Mouse (Mus musculus) hindbrain, embryonic 15.5 days (tissue): ENCODE results near the gene Hsf3. TPM values are rescaled to one million over a fixed set of nuclear protein-coding genes. Genes with fewer than 3 reads are reported as not detected.
"Not testable (repeated sequence)": the region's sequence is repeated elsewhere in the genome, so short reads cannot be mapped to it uniquely, and the experiment has no call there.

Source experiments
- ATAC-seq: fragments of 200-750 bp; cut with Nextera tagmentation; 2 replicates; pipeline ENCODE4 v1.8.0; 2017; ENCODE audit warnings: low read depth, moderate number of reproducible peaks, moderate TSS enrichment; ENCODE audit not compliant: low FRiP score
- H3K27ac ChIP-seq: fragments of 300-500 bp; sonication (generic); replicated peaks from 2 replicates; pipeline ENCODE4 v1.5.1; 2015; ENCODE audit warnings: mild to moderate bottlenecking, inconsistent platforms
- H3K27me3 ChIP-seq: fragments of 300-500 bp; sonication (generic); 2 replicates; pipeline ENCODE4 v1.6.1; 2015; ENCODE audit warnings: control low read depth, inconsistent platforms
- H3K36me3 ChIP-seq: fragments of 300-500 bp; sonication (generic); 2 replicates; pipeline ENCODE4 v1.6.1; 2015; ENCODE audit warnings: control low read depth, inconsistent platforms
- H3K4me1 ChIP-seq: fragments of 300-500 bp; sonication (generic); replicated peaks from 2 replicates; pipeline ENCODE4 v1.6.1; 2015; ENCODE audit warnings: control low read depth, inconsistent platforms
- H3K4me2 ChIP-seq: fragments of 300-500 bp; sonication (generic); 2 replicates; pipeline ENCODE4 v1.6.1; 2015; ENCODE audit warnings: moderate library complexity, mild to moderate bottlenecking, inconsistent platforms
- H3K4me3 ChIP-seq: fragments of 300-500 bp; sonication (generic); 2 replicates; pipeline ENCODE4 v1.5.1; 2015; ENCODE audit warnings: mild to moderate bottlenecking, inconsistent platforms
- H3K9ac ChIP-seq: fragments of 300-500 bp; sonication (generic); 2 replicates; pipeline ENCODE4 v1.6.1; 2015; ENCODE audit warnings: inconsistent platforms
- H3K9me3 ChIP-seq: fragments of 300-500 bp; sonication (generic); 2 replicates; pipeline ENCODE4 v1.6.1; 2016; ENCODE audit warnings: control low read depth, inconsistent platforms
- WGBS: fragments of 180-500 bp; shearing (Covaris S2); methylation state at CpG from one replicate; pipeline ENCODE4 v1.1.7; 2015; 5-methylcytosine and 5-hydroxymethylcytosine counted together
- polyA plus RNA-seq: library from polyadenylated mRNA; unstranded; fragments of >200 nt; fragmentation: Nextera tagmentation; extraction: Ambion mirVana; gene quantifications from 2 replicates; pipeline ENCODE4 v1.2.1, GENCODE M21; 2015

Hsf3 gene
- polyA plus RNA-seq, result 0.08 TPM in 1 of 2 replicates, not detected in the other

GRCm38 (mm10) chrX:96456201-96456963 lies at the start of gene Hsf3:
Gene Hsf3 (minus strand): TSS chrX:96456294.
- H3K9me3 ChIP-seq, result no peaks in the 10 kb centered on the region
- H3K4me2 ChIP-seq, result peak within 1 kb of the TSS; percentile 34
- no peak for ATAC-seq
- 19% methylated on average over 9 of the region's 9 CpGs for WGBS
- no peaks in the 10 kb centered on the region for H3K27me3 ChIP-seq
- H3K4me3 ChIP-seq, result peak within 1 kb of the TSS; percentile 27
- no peaks in the 10 kb centered on the region for H3K4me1 ChIP-seq
- no peaks in the 10 kb centered on the region for H3K36me3 ChIP-seq
- no peak within 1 kb of the TSS for H3K9ac ChIP-seq
- H3K27ac ChIP-seq, result no peak within 1 kb of the TSS

GRCm38 (mm10) chrX:96501580-96501979 lies 45.5 kb upstream of the Hsf3 start:
- Histone ChIP-seq H3K4me1 (no peaks in the 10 kb centered on the region), H3K9ac (no peak overlapping the region), H3K27me3 (no peaks in the 10 kb centered on the region), H3K27ac (no peak overlapping the region), H3K9me3 (no peaks in the 10 kb centered on the region), H3K4me2 (no peak overlapping the region), H3K36me3 (no peaks in the 10 kb centered on the region), H3K4me3 (no peak overlapping the region)
- 74% methylated on average over 1 of the region's 1 CpGs for WGBS
- no peak for ATAC-seq

- ATAC-seq, result no peak
- Histone ChIP-seq H3K4me2 (peak within 1 kb of the TSS; percentile 34), H3K4me3 (peak within 1 kb of the TSS; percentile 27), H3K9me3 (no peaks in the 10 kb centered on the region), H3K4me1 (no peaks in the 10 kb centered on the region), H3K36me3 (no peaks in the 10 kb centered on the region), H3K9ac (no peak within 1 kb of the TSS), H3K27ac (no peak within 1 kb of the TSS), H3K27me3 (no peaks in the 10 kb centered on the region)
- WGBS, result 71% methylated on average over 2 of the region's 2 CpGs
Measured at GRCm38 (mm10) chrX:96455149-96455548, 945 bp downstream of the Hsf3 start, which contains the start of gene Heph. Gene Heph (plus strand): TSS chrX:96455359.

- H3K9me3 ChIP-seq, result no peaks in the 10 kb centered on the region
- H3K9ac ChIP-seq, result no peak overlapping the region
- no peaks in the 10 kb centered on the region for H3K36me3 ChIP-seq
- ATAC-seq, result no peak
- H3K4me1 ChIP-seq, result no peaks in the 10 kb centered on the region
- no peak overlapping the region for H3K4me2 ChIP-seq
- no peak overlapping the region for H3K4me3 ChIP-seq
- no peak overlapping the region for H3K27ac ChIP-seq
- no peaks in the 10 kb centered on the region for H3K27me3 ChIP-seq
Measured at GRCm38 (mm10) chrX:96419383-96419782, 36.7 kb downstream of the Hsf3 start.

GRCm38 (mm10) chrX:96417733-96418132 lies 38.4 kb downstream of the Hsf3 start:
- H3K9ac ChIP-seq, result no peak overlapping the region
- 60% methylated on average over 1 of the region's 1 CpGs for WGBS
- no peaks in the 10 kb centered on the region for H3K27me3 ChIP-seq
- no peaks in the 10 kb centered on the region for H3K36me3 ChIP-seq
- H3K4me2 ChIP-seq, result no peak overlapping the region
- no peak overlapping the region for H3K4me3 ChIP-seq
- no peaks in the 10 kb centered on the region for H3K4me1 ChIP-seq
- H3K9me3 ChIP-seq, result no peaks in the 10 kb centered on the region
- no peak overlapping the region for H3K27ac ChIP-seq
- ATAC-seq, result no peak

- Histone ChIP-seq H3K4me1 (no peaks in the 10 kb centered on the region), H3K4me3 (no peak overlapping the region), H3K4me2 (no peak overlapping the region), H3K27ac (no peak overlapping the region), H3K36me3 (no peaks in the 10 kb centered on the region), H3K27me3 (no peaks in the 10 kb centered on the region), H3K9ac (no peak overlapping the region), H3K9me3 (no peaks in the 10 kb centered on the region)
- WGBS, result 97% methylated on average over 1 of the region's 1 CpGs
- ATAC-seq, result no peak
Measured at GRCm38 (mm10) chrX:96416970-96417369, 39.1 kb downstream of the Hsf3 start.

- H3K36me3 ChIP-seq, H3K27ac ChIP-seq, H3K9ac ChIP-seq, H3K27me3 ChIP-seq, H3K4me3 ChIP-seq, H3K9me3 ChIP-seq, ATAC-seq, H3K4me2 ChIP-seq, H3K4me1 ChIP-seq: not testable (repeated sequence)
- 92% methylated on average over 4 of the region's 4 CpGs for WGBS
Measured at GRCm38 (mm10) chrX:96415351-96415750, 40.7 kb downstream of the Hsf3 start.

GRCm38 (mm10) chrX:96339108-96339507 lies 117.0 kb downstream of the Hsf3 start:
- H3K4me1 ChIP-seq, result no peaks in the 10 kb centered on the region
- 87% methylated on average over 2 of the region's 2 CpGs for WGBS
- no peak overlapping the region for H3K4me3 ChIP-seq
- H3K4me2 ChIP-seq, result no peak overlapping the region
- ATAC-seq, result no peak
- H3K9me3 ChIP-seq, result no peaks in the 10 kb centered on the region
- no peaks in the 10 kb centered on the region for H3K36me3 ChIP-seq
- no peaks in the 10 kb centered on the region for H3K27me3 ChIP-seq
- no peak overlapping the region for H3K27ac ChIP-seq
- no peak overlapping the region for H3K9ac ChIP-seq

- no peak overlapping the region for H3K9ac ChIP-seq
- H3K4me1 ChIP-seq, result no peaks in the 10 kb centered on the region
- no peaks in the 10 kb centered on the region for H3K36me3 ChIP-seq
- no peak overlapping the region for H3K27ac ChIP-seq
- 57% methylated on average over 4 of the region's 4 CpGs for WGBS
- no peak overlapping the region for H3K4me3 ChIP-seq
- H3K4me2 ChIP-seq, result no peak overlapping the region
- H3K9me3 ChIP-seq, result no peaks in the 10 kb centered on the region
- H3K27me3 ChIP-seq, result no peaks in the 10 kb centered on the region
- no peak for ATAC-seq
Measured at GRCm38 (mm10) chrX:96329764-96330163, 126.3 kb downstream of the Hsf3 start.

GRCm38 (mm10) chrX:96293338-96293737 lies 162.8 kb downstream of the Hsf3 start, which contains the start of gene Vsig4:
Gene Vsig4 (minus strand): TSS chrX:96293438.
- no peak within 1 kb of the TSS for H3K4me3 ChIP-seq

GRCm38 (mm10) chrX:96256509-96256908 lies 199.6 kb downstream of the Hsf3 start:
- H3K27ac ChIP-seq, result no peak overlapping the region
- no peak overlapping the region for H3K4me3 ChIP-seq
- no peaks in the 10 kb centered on the region for H3K36me3 ChIP-seq
- no peaks in the 10 kb centered on the region for H3K27me3 ChIP-seq
- H3K9me3 ChIP-seq, result no peaks in the 10 kb centered on the region
- H3K9ac ChIP-seq, result no peak overlapping the region
- H3K4me2 ChIP-seq, result no peak overlapping the region
- H3K4me1 ChIP-seq, result no peaks in the 10 kb centered on the region
- no peak for ATAC-seq

More at GRCm38 (mm10) chrX:96293338-96293737, 162.8 kb downstream of the Hsf3 start, which contains the start of gene Vsig4:
- H3K4me1 ChIP-seq, result no peaks in the 10 kb centered on the region
- ATAC-seq, result no peak
- no peak within 1 kb of the TSS for H3K4me2 ChIP-seq
- no peak within 1 kb of the TSS for H3K9ac ChIP-seq
- no peaks in the 10 kb centered on the region for H3K27me3 ChIP-seq
- H3K36me3 ChIP-seq, result no peaks in the 10 kb centered on the region
- H3K9me3 ChIP-seq, result no peaks in the 10 kb centered on the region
- H3K27ac ChIP-seq, result no peak within 1 kb of the TSS
- 92% methylated on average over 3 of the region's 3 CpGs for WGBS
